Mouse (Mus musculus) lung, adult 2 months (tissue): Measurements from ENCODE around the gene Slc46a1. TPM values are rescaled to one million over a fixed set of nuclear protein-coding genes. Genes with fewer than 3 reads are reported as not detected.

Experiments used
- DNase-seq: peaks from one replicate; pipeline ENCODE4 v3.0.0; 2022
- H3K4me1 ChIP-seq: fragments of 200-500 bp; 2 replicates; pipeline ENCODE4 v1.6.1; 2011; ENCODE audit warnings: low read length; ENCODE audit not compliant: control insufficient read depth, insufficient read depth
- H3K4me3 ChIP-seq: fragments of 200-500 bp; replicated peaks from 2 replicates; pipeline ENCODE3; 2011; ENCODE audit warnings: low read depth, mild to moderate bottlenecking, control low read depth, low read length; ENCODE audit errors: extremely low read depth
- CTCF ChIP-seq: fragments of 200-500 bp; IDR thresholded peaks from 2 replicates; pipeline ENCODE4 v1.5.1; 2011; ENCODE audit warnings: mild to moderate bottlenecking, low read length, control low read depth; ENCODE audit not compliant: insufficient read depth
- POLR2A ChIP-seq: fragments of 200-500 bp; IDR thresholded peaks from 2 replicates; pipeline ENCODE4 v1.6.1; 2011; ENCODE audit warnings: low read depth, mild to moderate bottlenecking, control low read depth, low read length, borderline replicate concordance; ENCODE audit errors: extremely low read depth
- WGBS: fragments of 180-500 bp; shearing (Covaris S2); methylation state at CpG from one replicate; pipeline ENCODE4 v1.1.7; 2018; 5-methylcytosine and 5-hydroxymethylcytosine counted together
- polyA plus RNA-seq: library from polyadenylated mRNA; depleted of rRNA; stranded (reverse); fragments of >200 nt; gene quantifications from 2 replicates; pipeline ENCODE4 v1.2.3, GENCODE M21; 2012; rRNA removed

The Slc46a1 gene
- polyA plus RNA-seq, 1 experiment, result 19.4 TPM

- Histone ChIP-seq H3K4me1 (peaks cover 5% of the 10 kb centered on the region; the same call in 1 of the 2 replicates), H3K4me3 (peak within 1 kb of the TSS; percentile 95)
- DNase-seq, result peak; percentile 81
- under 1% methylated on average over 67 of the region's 67 CpGs for WGBS
- peak; percentile 76; the same call in 1 of the 2 replicates for TF ChIP-seq POLR2A
- no peak for TF ChIP-seq CTCF
Measured at GRCm38 (mm10) chr11:78512025-78512957, 46.8 kb downstream of the Slc46a1 start, which contains the start of the genes Tmem199 and Poldip2. Gene Tmem199 (minus strand): TSS chr11:78512172. Gene Poldip2 (plus strand): TSS chr11:78512193.

- DNase-seq, result no peak
- peaks cover 5% of the 10 kb centered on the region; the same call in 1 of the 2 replicates for H3K4me1 ChIP-seq
- 64% methylated on average over 3 of the region's 3 CpGs for WGBS
- TF ChIP-seq POLR2A, result no peak
- TF ChIP-seq CTCF, result no peak
- H3K4me3 ChIP-seq, result no peak overlapping the region
Measured at GRCm38 (mm10) chr11:78513106-78513790, 47.8 kb downstream of the Slc46a1 start.

GRCm38 (mm10) chr11:78515549-78516325 lies 50.2 kb downstream of the Slc46a1 start:
- TF ChIP-seq CTCF, result peak; percentile 17; the same call in 1 of the 2 replicates
- no peak for TF ChIP-seq POLR2A
- no peak overlapping the region for H3K4me3 ChIP-seq
- no peak for DNase-seq
- WGBS, result 64% methylated on average over 2 of the region's 2 CpGs
- peaks cover 8% of the 10 kb centered on the region for H3K4me1 ChIP-seq

GRCm38 (mm10) chr11:78518931-78519330 lies 53.4 kb downstream of the Slc46a1 start:
- no peak for DNase-seq
- 88% methylated on average over 10 of the region's 10 CpGs for WGBS
- peaks cover 5% of the 10 kb centered on the region; the same call in 1 of the 2 replicates for H3K4me1 ChIP-seq
- H3K4me3 ChIP-seq, result no peak overlapping the region
- TF ChIP-seq CTCF (no peak), POLR2A (no peak)

Other genes starting within 250 kb of the Slc46a1 start
- gene Sdf2, start 220.0 kb upstream of the Slc46a1 start, polyA plus RNA-seq, result 67.6 and 81.7 TPM in 2 replicates
- gene Supt6, start 219.7 kb upstream of the Slc46a1 start, polyA plus RNA-seq, result 21.0 and 26.5 TPM in 2 replicates
- gene 2610507B11Rik, start 203.9 kb upstream of the Slc46a1 start, polyA plus RNA-seq, result 53.9 and 65.4 TPM in 2 replicates
- gene BC030499, start 174.9 kb upstream of the Slc46a1 start, polyA plus RNA-seq, result 0.22 and 0.27 TPM in 2 replicates
- gene Spag5, start 164.2 kb upstream of the Slc46a1 start, polyA plus RNA-seq, result 1.4 and 1.6 TPM in 2 replicates
- gene Aldoc, start 142.7 kb upstream of the Slc46a1 start, polyA plus RNA-seq, result 8.4 and 10.4 TPM in 2 replicates
- 68.4 and 69.0 TPM in 2 replicates for gene Pigs, start 137.3 kb upstream of the Slc46a1 start, polyA plus RNA-seq
- 55.4 and 64.1 TPM in 2 replicates for gene Unc119, start 122.2 kb upstream of the Slc46a1 start, polyA plus RNA-seq
- 0.62 TPM in 1 of 2 replicates, not detected in the other for gene Foxn1, start 79.1 kb upstream of the Slc46a1 start, polyA plus RNA-seq
- gene Slc13a2, start 43.5 kb upstream of the Slc46a1 start, polyA plus RNA-seq, result 1.5 and 1.9 TPM in 2 replicates
- gene Sarm1, start 32.1 kb downstream of the Slc46a1 start, polyA plus RNA-seq, result 0.52 and 0.65 TPM in 2 replicates
- 25.0 and 30.8 TPM in 2 replicates for gene Vtn, start 33.4 kb downstream of the Slc46a1 start, polyA plus RNA-seq
- gene Sebox, start 37.8 kb downstream of the Slc46a1 start, polyA plus RNA-seq, result 0.11 TPM in 1 of 2 replicates, not detected in the other
- gene Tmem199, start 46.5 kb downstream of the Slc46a1 start, polyA plus RNA-seq, result 9.5 and 12.5 TPM in 2 replicates
- 39.6 and 50.4 TPM in 2 replicates for gene Poldip2, start 46.5 kb downstream of the Slc46a1 start, polyA plus RNA-seq
- 71.3 and 81.7 TPM in 2 replicates for gene Tnfaip1, start 70.6 kb downstream of the Slc46a1 start, polyA plus RNA-seq
- 75.1 and 76.0 TPM in 2 replicates for gene Ift20, start 70.7 kb downstream of the Slc46a1 start, polyA plus RNA-seq
- gene Tmem97, start 85.1 kb downstream of the Slc46a1 start, polyA plus RNA-seq, result 23.5 and 27.6 TPM in 2 replicates
- gene Nlk, start 231.7 kb downstream of the Slc46a1 start, polyA plus RNA-seq, result 24.3 and 26.4 TPM in 2 replicates